Mouse (Mus musculus): ENCODE measurements around the gene Mup17. TPM values are rescaled to one million over a fixed set of nuclear protein-coding genes. Genes with fewer than 3 reads are reported as not detected.
"Not testable (repeated sequence)": the region's sequence is repeated elsewhere in the genome, so short reads cannot be mapped to it uniquely, and the experiment has no call there.

Mup17 gene
- polyA plus RNA-seq (2015; fragmentation: Nextera tagmentation; extraction: Ambion mirVana): not detected in 2 replicates

DNA sequence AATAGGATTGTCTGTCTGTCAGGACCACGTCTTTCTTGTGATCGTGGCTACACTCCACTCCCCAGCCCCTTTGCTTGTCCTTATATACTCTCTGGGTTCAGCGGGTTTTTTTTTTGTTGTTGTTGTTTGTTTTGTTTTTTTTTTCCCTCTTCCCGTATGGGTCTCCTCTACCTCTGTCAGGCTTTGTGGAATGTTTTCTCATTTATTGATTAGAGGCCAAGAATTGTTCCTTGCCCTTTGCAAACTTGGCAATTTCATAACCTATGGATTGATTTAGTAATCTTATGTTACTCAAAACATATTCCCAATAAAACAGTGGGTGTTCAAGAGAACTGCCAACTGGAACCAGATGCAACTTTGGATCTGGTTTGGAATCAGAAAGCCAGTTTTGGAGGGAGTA, at the start of gene Mup17:
Gene Mup17, minus strand, starts transcription at position 101 of the 400 bp plus-strand sequence.
- 80% methylated on average over 4 of the region's 4 CpGs for WGBS
- not testable (repeated sequence) for H3K4me3 ChIP-seq; H3K36me3 ChIP-seq; H3K4me1 ChIP-seq (replicated peaks); H3K9me3 ChIP-seq; ATAC-seq (ENCODE audit: low FRiP score); H3K27ac ChIP-seq; H3K27me3 ChIP-seq; H3K4me2 ChIP-seq; H3K9ac ChIP-seq

DNA sequence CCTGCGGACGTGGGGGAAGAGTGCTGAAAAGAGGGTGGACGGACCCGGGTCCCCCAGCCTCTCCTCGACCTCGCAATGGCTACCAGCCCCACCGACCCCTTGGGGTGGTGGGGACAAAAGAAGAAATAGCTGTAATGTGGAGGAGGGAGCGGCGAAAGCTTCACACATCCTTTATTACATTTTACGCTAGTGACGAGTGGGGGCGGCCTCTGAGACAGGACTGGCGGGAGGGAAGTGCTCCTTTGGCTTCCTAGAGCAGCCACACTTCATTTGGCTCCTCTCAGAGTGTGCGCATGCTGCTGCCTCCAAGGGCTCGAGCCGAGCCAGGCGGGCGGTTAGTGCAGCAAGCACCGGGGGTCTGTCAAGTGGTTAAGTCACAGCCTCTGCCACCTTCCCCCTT, 24.1 kb downstream of the Mup17 start:
- not testable (repeated sequence) for H3K9me3 ChIP-seq; H3K36me3 ChIP-seq; H3K4me3 ChIP-seq; H3K9ac ChIP-seq; H3K27ac ChIP-seq; H3K4me1 ChIP-seq (replicated peaks); H3K27me3 ChIP-seq; H3K4me2 ChIP-seq; ATAC-seq (ENCODE audit: low FRiP score)
- WGBS: 88% methylated on average over 19 of the region's 19 CpGs

GRCm38 (mm10) chr4:61555887-61556286, 39.8 kb downstream of the Mup17 start:
- H3K27me3 ChIP-seq; H3K4me3 ChIP-seq; H3K4me2 ChIP-seq; H3K27ac ChIP-seq; H3K36me3 ChIP-seq; ATAC-seq (ENCODE audit: low FRiP score); H3K4me1 ChIP-seq (replicated peaks); H3K9me3 ChIP-seq; H3K9ac ChIP-seq: not testable (repeated sequence)
- WGBS: 58% methylated on average over 2 of the region's 2 CpGs

Other genes starting within 250 kb of the Mup17 start
- gene Mup15, start 156.1 kb downstream of the Mup17 start, polyA plus RNA-seq (2015; fragmentation: Nextera tagmentation; extraction: Ambion mirVana): not detected in 2 replicates
- gene Mup16, start 76.3 kb downstream of the Mup17 start, polyA plus RNA-seq (2015; fragmentation: Nextera tagmentation; extraction: Ambion mirVana): not detected in 2 replicates
- gene Mup18, start 78.3 kb upstream of the Mup17 start, polyA plus RNA-seq (2015; fragmentation: Nextera tagmentation; extraction: Ambion mirVana): not detected in 2 replicates
- gene Mup19, start 186.4 kb upstream of the Mup17 start, polyA plus RNA-seq (2015; fragmentation: Nextera tagmentation; extraction: Ambion mirVana): not detected in 2 replicates
- not detected in 2 replicates for gene Mup5, start 239.4 kb upstream of the Mup17 start, polyA plus RNA-seq (2015; fragmentation: Nextera tagmentation; extraction: Ambion mirVana)

Data from hindbrain, embryonic 13.5 days (tissue).